Mouse (Mus musculus) forebrain, embryonic 16.5 days (tissue): ENCODE results near the gene Fkbp5. TPM values are rescaled to one million over a fixed set of nuclear protein-coding genes. Genes with fewer than 3 reads are reported as not detected.

Source experiments
- ATAC-seq: fragments of 200-750 bp; cut with Nextera tagmentation; 2 replicates; pipeline ENCODE4 v1.8.0; 2017; ENCODE audit warnings: mild to moderate bottlenecking, moderate library complexity
- H3K27ac ChIP-seq: fragments of 300-500 bp; sonication (generic); 2 replicates; pipeline ENCODE4 v1.5.1; 2014; ENCODE audit warnings: low read length, control low read depth
- H3K27me3 ChIP-seq: fragments of 300-500 bp; sonication (generic); replicated peaks from 2 replicates; pipeline ENCODE4 v1.6.1; 2014; ENCODE audit warnings: low read length; ENCODE audit not compliant: control insufficient read depth, insufficient read depth
- H3K36me3 ChIP-seq: fragments of 300-500 bp; sonication (generic); 2 replicates; pipeline ENCODE4 v1.6.1; 2014; ENCODE audit not compliant: control insufficient read depth, insufficient read depth
- H3K4me1 ChIP-seq: fragments of 300-500 bp; sonication (generic); replicated peaks from 2 replicates; pipeline ENCODE4 v1.6.1; 2014; ENCODE audit warnings: low read length; ENCODE audit not compliant: control insufficient read depth, insufficient read depth
- H3K4me2 ChIP-seq: fragments of 300-500 bp; sonication (generic); 2 replicates; pipeline ENCODE4 v1.6.1; 2014; ENCODE audit warnings: mild to moderate bottlenecking, low read length, control low read depth
- H3K4me3 ChIP-seq: fragments of 300-500 bp; sonication (generic); replicated peaks from 2 replicates; pipeline ENCODE4 v1.5.1; 2014; ENCODE audit warnings: mild to moderate bottlenecking, low read length, control low read depth
- H3K9ac ChIP-seq: fragments of 300-500 bp; sonication (generic); replicated peaks from 2 replicates; pipeline ENCODE4 v1.6.1; 2014; ENCODE audit warnings: low read depth, low read length, control low read depth
- H3K9me3 ChIP-seq: fragments of 300-500 bp; sonication (generic); 2 replicates; pipeline ENCODE4 v1.6.1; 2016; ENCODE audit warnings: low read length; ENCODE audit not compliant: control insufficient read depth
- WGBS: fragments of 180-500 bp; shearing (Covaris S2); extraction: QIAGEN DNeasy Blood & Tissue Kit; methylation state at CpG from one replicate; pipeline ENCODE4 v1.1.7; 2014; 5-methylcytosine and 5-hydroxymethylcytosine counted together
- polyA plus RNA-seq: library from polyadenylated mRNA; unstranded; fragments of >200 nt; fragmentation: Nextera tagmentation; extraction: Ambion mirVana; gene quantifications from 2 replicates; pipeline ENCODE4 v1.2.1, GENCODE M21; 2015

Fkbp5 gene
- polyA plus RNA-seq, 1 experiment from 2014 or later, result 39.3 TPM

GRCm38 (mm10) chr17:28527184-28528042 is 10.1 kb upstream of the Fkbp5 start:
- Histone ChIP-seq H3K4me2 (peak overlapping the region; percentile 26), H3K9me3 (no peaks in the 10 kb centered on the region), H3K27ac (no peak overlapping the region), H3K9ac (no peak overlapping the region), H3K36me3 (no peaks in the 10 kb centered on the region), H3K4me1 (peaks cover 10% of the 10 kb centered on the region; the same call in 1 of the 2 replicates), H3K27me3 (peaks cover 2% of the 10 kb centered on the region; the same call in 1 of the 2 replicates), H3K4me3 (no peak overlapping the region)
- ATAC-seq, result no peak; the same call in 1 of the 2 replicates
- 49% methylated on average over 12 of the region's 12 CpGs for WGBS

GRCm38 (mm10) chr17:28524831-28525430 is 7.6 kb upstream of the Fkbp5 start:
- Histone ChIP-seq H3K27ac (no peak overlapping the region), H3K4me3 (no peak overlapping the region), H3K4me1 (peaks cover 14% of the 10 kb centered on the region), H3K4me2 (no peak overlapping the region), H3K36me3 (no peaks in the 10 kb centered on the region), H3K9me3 (no peaks in the 10 kb centered on the region), H3K9ac (no peak overlapping the region), H3K27me3 (no peaks in the 10 kb centered on the region; the same call in 1 of the 2 replicates)
- 73% methylated on average over 4 of the region's 4 CpGs for WGBS
- no peak for ATAC-seq

DNA sequence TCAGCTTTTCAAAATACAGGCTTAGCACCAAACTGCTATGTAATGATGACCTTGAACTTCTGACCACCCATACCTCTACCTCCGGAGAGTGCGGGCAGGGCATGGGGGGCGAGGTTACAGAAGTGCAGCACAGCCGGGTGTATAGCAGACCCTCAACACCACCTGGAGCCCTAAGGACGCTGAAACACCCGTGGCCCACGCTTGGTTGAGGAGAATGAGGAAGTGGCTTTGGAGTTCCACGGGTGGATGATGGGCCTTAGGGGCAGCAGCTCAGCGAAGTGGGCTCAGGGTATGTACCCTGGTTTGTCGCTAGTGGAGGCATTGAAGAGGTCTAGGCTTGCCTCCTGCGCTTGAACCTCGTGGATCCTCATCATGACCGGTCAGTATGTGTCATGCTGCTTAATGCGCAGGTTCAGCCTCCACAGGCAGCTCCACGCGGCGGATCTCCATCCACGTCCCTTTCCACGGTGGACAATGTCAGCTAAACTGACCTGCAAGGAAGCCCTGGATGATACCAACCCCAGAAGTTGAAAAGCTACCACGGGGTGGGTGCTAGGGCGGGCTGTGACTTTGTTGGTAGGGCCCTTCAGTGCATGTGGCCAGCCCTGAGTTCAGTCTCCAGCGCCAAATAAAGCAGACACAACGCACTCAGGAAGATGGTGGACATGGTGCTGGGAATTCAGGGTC is 6.8 kb upstream of the Fkbp5 start:
- peak overlapping the region; percentile 82; the same call in 1 of the 2 replicates for H3K4me2 ChIP-seq
- H3K27me3 ChIP-seq, result no peaks in the 10 kb centered on the region; the same call in 1 of the 2 replicates
- H3K27ac ChIP-seq, result no peak overlapping the region
- no peaks in the 10 kb centered on the region for H3K36me3 ChIP-seq
- H3K4me3 ChIP-seq, result no peak overlapping the region
- no peak overlapping the region for H3K9ac ChIP-seq
- H3K9me3 ChIP-seq, result no peaks in the 10 kb centered on the region
- ATAC-seq, result no peak
- WGBS, result 89% methylated on average over 23 of the region's 23 CpGs
- H3K4me1 ChIP-seq, result peaks cover 14% of the 10 kb centered on the region

- no peak; the same call in 1 of the 2 replicates for ATAC-seq
- peak overlapping the region; percentile 85 for H3K9ac ChIP-seq
- H3K36me3 ChIP-seq, result no peaks in the 10 kb centered on the region
- peak overlapping the region; percentile 82 for H3K4me2 ChIP-seq
- H3K4me1 ChIP-seq, result peaks cover 17% of the 10 kb centered on the region
- peak overlapping the region; percentile 55 for H3K27ac ChIP-seq
- no peaks in the 10 kb centered on the region for H3K9me3 ChIP-seq
- no peaks in the 10 kb centered on the region; the same call in 1 of the 2 replicates for H3K27me3 ChIP-seq
- peak overlapping the region; percentile 75 for H3K4me3 ChIP-seq
- 9% methylated on average over 28 of the region's 28 CpGs for WGBS
These were observed 6.2 kb upstream of the Fkbp5 start for GRCm38 (mm10) chr17:28523355-28524008.

DNA sequence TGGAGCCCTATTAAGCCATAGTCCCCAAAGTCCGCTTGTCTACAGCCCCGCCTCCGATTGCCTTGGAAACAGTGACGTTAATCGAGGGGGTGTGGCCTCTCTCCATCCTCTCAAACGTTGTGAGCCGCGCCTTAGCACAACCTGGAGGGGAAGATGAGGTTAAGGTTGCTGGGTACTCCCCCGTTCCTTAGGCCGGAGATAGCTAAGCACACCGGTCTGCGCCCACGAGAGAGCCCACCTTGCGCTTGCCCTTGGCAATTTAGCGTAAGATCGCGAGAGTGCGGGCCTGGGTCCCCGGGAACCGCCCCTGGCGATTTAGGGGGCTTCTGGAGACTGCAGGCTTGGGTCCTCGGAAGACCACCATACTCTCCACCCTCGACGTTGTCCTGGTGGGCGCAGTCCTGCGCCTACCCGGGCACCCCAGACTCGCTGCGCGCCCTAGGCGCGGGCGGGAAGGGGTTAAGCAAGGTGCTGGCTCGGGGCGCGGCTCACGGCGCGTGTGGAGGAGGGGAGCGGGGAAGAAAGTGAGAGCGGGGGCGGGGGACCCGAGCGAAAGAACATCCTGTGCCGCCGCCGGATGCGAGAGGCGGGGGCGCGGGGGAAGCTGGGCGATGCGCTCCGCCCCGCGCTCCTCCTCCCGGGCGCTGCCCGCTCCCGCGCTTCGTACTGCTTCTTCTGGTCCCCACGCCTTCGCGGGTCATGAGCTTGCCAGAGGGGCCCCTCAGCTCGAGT is 5.5 kb upstream of the Fkbp5 start:
- H3K4me1 ChIP-seq, result peaks cover 21% of the 10 kb centered on the region
- under 1% methylated on average over 52 of the region's 66 CpGs for WGBS
- ATAC-seq, result peak; percentile 87
- H3K4me3 ChIP-seq, result peak overlapping the region; percentile 75
- peak overlapping the region; percentile 92 for H3K27ac ChIP-seq
- no peaks in the 10 kb centered on the region for H3K27me3 ChIP-seq
- peak overlapping the region; percentile 85 for H3K9ac ChIP-seq
- no peaks in the 10 kb centered on the region for H3K36me3 ChIP-seq
- H3K4me2 ChIP-seq, result peak overlapping the region; percentile 82
- no peaks in the 10 kb centered on the region for H3K9me3 ChIP-seq

DNA sequence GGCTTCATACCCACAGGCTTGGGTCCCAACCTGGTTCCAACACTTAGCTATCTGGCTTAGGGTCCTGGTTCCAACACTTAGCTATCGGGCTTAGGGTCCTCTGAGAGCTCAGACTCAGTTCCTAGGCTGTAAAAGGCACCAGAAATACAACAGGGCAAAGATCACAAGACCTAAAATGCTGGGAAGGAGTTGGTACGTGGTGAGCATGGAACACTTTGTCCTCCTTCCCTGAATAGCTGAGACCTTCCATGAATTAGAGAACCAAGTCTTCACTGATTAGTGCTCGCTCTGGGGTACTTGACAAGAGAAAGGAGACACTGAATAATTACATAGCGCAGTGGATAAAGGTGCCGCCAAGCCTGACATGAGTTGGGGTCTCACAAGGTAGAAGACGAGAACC is 4.6 kb upstream of the Fkbp5 start:
- no peak for ATAC-seq
- H3K27ac ChIP-seq, result no peak overlapping the region

DNA sequence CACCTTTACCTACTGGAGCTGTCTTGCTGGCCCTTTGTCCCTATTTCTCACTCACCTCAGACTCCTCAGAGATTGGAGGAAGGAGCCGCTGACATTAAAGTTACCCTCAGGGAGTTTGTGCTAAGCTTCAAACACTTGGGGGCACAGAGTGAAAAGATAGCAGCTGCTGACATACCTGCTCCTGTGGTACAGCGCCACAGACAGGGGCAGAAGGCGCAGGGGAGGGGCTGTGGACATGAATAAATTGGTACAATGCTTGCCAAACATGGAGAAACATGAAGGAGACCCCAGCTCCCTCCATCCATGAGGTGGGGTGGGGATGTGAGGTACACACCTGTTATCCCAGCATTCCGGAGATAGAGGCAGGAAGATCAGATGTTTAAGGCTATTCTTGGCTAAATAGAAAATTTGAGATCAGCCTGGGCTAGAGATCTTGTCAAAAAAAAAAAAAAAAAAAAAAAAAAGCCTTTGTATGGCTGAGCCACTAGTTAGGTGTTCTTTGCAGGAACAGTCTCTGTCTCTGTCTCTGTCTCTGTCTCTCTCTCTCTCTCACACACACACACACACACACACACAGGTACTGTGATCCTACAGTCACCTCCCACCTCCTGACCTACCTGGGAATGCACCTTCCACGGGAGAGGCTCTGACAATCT is 3.9 kb upstream of the Fkbp5 start:
- 70% methylated on average over 5 of the region's 5 CpGs for WGBS
- Histone ChIP-seq H3K9ac (no peak overlapping the region), H3K27me3 (no peaks in the 10 kb centered on the region), H3K9me3 (no peaks in the 10 kb centered on the region), H3K4me1 (peaks cover 26% of the 10 kb centered on the region), H3K4me3 (no peak overlapping the region), H3K27ac (no peak overlapping the region), H3K4me2 (no peak overlapping the region), H3K36me3 (no peaks in the 10 kb centered on the region)
- no peak for ATAC-seq

More for the DNA sequence above, 4.6 kb upstream of the Fkbp5 start:
- peak overlapping the region; percentile 75 for H3K4me3 ChIP-seq
- H3K4me2 ChIP-seq, result peak overlapping the region; percentile 82
- no peaks in the 10 kb centered on the region for H3K9me3 ChIP-seq
- whole genome bisulfite sequencing, result 28% methylated on average over 6 of the region's 6 CpGs
- no peaks in the 10 kb centered on the region for H3K27me3 ChIP-seq
- H3K9ac ChIP-seq, result no peak overlapping the region
- peaks cover 26% of the 10 kb centered on the region for H3K4me1 ChIP-seq
- H3K36me3 ChIP-seq, result no peaks in the 10 kb centered on the region

DNA sequence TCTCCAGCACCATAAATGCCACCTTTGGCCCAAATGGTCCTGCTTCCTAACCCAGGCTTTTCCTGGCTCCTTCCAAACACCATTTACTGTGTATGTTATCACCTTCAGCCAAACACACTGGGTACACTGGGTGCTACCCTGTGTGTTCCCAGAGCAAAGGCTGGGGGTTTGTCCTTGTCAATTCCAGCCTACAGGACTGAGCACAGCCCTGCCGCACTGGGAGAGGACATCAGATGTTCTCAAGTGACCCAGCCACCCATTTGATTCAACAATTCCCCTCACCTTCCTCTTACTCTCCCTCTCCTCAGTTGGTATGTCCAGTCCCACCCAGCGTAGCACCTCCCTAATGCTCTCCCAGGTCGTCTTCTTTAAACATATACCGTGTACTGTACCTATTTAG is 3.2 kb upstream of the Fkbp5 start:
- no peak for ATAC-seq
- Histone ChIP-seq H3K4me1 (peaks cover 26% of the 10 kb centered on the region), H3K27ac (no peak overlapping the region), H3K9ac (no peak overlapping the region), H3K36me3 (no peaks in the 10 kb centered on the region), H3K27me3 (no peaks in the 10 kb centered on the region), H3K4me3 (no peak overlapping the region), H3K4me2 (no peak overlapping the region), H3K9me3 (no peaks in the 10 kb centered on the region)
- WGBS, result 83% methylated on average over 4 of the region's 4 CpGs
